Mouse (Mus musculus) spleen, adult 18-20 months (tissue): ENCODE results near the gene Bmpr1a.

Experiments used
- DNase-seq, 2 experiments: peaks; one replicate each; pipeline ENCODE4 v3.0.0; 2022; ENCODE audit warnings: mixed read lengths in 2 of 2

Gene Bmpr1a

DNA sequence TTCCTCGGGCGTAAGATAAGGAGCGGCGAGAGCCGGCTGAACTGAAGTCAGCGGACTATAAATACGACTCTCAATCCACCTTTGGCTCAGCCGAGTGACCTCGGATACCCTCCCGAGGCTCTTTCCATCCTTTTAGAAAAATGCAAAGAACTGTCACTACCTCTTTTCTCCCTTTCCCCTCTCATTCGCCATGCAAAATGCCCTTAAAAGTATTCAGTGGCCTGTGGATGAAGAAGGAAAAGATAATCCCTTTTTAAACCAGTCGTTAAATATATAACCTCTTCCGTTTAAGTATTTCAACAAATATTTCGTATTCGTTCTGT lies at the start of gene Bmpr1a:
Gene Bmpr1a (minus strand): TSS at position 17 of the 323 bp plus-strand sequence.
- no peak for DNase-seq

GRCm38 (mm10) chr14:34552226-34552625 lies 49.1 kb upstream of the Bmpr1a start:
- DNase-seq: no peak

GRCm38 (mm10) chr14:34549004-34549671 lies 46.0 kb upstream of the Bmpr1a start:
- peak; percentile 25 to 71 for DNase-seq

DNA sequence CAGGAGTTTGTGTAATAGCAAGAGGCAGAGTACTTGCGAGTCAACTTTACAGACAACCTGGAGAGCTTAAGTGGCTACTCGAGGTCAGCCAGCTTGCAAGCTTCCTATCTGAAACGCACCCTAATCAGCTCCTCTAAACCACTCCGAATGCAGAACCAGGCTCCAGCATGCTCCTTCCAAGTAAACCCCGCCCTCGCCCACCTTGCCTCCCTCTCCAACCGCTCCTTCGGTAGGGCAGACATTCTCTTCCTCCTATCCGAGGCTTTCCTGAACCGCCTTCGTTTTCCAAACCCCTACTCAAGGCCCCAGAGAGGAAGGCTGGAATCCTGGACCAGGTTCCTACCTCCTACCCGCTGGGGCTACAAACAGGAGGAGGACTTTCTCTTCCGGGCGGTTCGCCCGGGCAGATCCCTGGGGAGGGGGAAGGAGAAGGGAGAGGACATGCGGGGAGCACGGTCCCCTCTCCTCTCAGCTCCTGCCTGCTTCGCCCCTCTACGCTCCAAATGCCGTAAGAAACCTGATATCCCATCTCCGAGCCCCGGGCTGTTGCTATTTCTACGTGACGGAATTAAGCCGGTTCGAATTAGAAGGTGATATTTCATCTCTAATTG lies 45.4 kb upstream of the Bmpr1a start:
- peak in 1 of 2 experiments; percentile 8 for DNase-seq

- DNase-seq: no peak
Measured at GRCm38 (mm10) chr14:34544545-34544944, 41.4 kb upstream of the Bmpr1a start.

GRCm38 (mm10) chr14:34544001-34544400 lies 40.9 kb upstream of the Bmpr1a start:
- DNase-seq: no peak

DNA sequence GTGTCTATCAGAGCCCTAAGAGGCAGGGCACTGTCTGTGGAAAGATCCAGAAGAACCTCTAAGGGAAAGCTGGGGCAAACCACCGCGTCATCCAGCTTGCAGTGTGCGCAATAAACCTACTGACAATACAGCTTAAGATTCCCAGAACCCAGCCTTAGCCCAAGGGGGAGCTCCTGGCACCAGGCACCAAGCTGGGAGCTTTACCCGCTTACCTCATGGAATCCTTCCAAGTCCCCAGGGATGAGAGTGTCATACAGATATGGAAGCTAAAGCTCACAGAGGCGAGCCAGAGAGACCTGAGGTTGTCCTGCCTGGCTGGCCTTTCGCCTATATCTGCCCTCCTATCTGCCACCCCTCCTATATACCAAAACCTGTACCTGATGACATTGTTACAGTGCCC lies 40.5 kb upstream of the Bmpr1a start:
- no peak for DNase-seq

GRCm38 (mm10) chr14:34541896-34542295 lies 38.8 kb upstream of the Bmpr1a start:
- DNase-seq: no peak

- DNase-seq: peak in 1 of 2 experiments; percentile 18
Measured at GRCm38 (mm10) chr14:34540685-34541162, 37.6 kb upstream of the Bmpr1a start.

DNA sequence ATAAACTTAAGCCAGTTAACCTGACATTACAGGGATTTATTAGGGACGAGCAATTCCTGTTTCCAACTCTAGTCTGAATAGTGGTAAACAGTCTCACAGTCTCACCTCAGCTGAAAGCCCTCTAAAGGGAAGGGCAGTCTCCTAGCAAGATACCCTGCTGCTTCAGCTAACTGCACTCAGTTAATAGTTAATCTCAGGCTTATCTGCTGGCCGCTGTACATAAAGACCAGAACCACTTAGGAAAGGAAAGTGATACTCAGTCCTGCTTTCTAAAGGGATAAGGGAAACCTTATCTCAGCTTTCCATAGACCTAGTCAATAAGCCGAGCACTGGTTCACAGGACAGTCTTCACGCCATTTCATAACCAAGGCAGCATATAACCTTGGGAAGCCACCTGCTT lies 32.7 kb upstream of the Bmpr1a start:
- no peak for DNase-seq

DNA sequence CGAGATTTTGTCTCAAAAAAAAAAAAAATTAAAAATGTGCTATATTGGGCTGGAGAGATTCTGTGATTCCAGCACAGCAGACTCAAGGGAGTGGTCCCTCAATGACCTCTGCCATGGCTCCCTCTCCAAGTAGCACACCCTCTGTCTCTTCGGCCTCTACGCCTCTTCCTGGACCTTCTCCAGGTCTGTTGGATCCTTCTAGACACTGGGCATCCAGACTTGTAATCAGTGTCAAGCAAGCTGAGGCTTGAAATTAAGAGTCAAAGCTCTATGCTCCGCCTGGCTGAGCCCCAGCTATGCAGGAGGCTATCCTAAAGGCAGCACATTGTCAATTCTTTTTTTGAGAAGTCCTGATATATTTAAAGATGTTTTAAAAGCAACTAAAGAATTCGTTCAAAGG lies 30.4 kb upstream of the Bmpr1a start:
- no peak for DNase-seq

DNA sequence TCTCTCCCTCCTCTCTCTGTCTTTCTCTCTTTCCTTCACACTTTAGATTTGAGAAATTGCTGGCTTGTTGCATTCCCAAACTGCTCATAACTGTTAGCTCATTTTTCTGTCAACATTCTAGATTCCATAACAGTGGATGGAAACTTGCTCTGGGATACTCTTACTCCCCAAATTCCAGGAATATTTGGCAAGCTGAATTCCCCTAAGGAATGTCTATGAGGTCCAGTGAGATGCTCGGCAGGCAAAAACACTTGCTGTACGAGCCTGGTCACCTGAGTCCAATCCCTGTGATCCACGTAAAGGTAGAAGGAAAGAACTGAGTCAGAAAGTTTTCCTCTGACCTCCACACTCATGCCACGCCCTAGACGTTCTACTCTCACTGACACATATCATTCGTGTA lies 29.4 kb upstream of the Bmpr1a start:
- no peak for DNase-seq

DNA sequence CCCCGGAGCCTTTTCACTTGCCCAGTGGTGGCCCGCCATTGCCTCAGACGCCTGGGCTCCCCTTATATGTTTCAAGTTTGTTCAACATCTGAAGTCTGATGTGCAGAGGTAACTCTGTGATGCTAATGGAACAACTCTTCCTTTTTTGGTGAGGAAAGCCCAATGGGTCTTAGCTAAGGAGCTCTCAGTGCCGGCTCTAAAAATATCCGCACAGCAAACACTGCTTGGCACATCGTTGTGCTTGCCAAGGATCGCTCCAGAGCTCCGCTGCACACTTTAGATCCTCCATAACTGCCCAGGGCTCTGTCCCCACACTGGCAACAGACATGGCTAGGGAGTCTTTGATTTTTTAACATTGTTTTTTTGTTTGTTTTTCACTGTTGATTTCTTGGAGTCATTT lies 25.7 kb upstream of the Bmpr1a start:
- DNase-seq: no peak

DNA sequence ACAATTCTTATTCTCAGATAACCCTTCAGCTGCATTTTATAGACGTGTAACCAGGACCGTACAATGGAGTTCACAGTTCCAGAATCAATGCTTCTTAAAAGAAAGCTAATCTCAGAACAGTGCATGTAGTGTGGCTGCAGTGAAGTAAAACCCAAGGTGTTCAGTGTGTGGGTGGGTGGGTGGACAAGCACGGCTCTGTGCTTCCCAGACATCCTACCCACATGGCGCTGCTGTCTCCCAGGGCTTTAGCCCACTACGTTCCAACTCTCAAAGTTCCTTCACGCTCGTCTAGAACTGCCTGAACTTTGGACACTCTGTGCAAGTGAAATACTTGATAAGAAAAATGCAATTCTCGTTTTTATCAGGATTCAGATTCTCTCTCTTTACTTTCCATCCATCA lies 19.6 kb upstream of the Bmpr1a start, which contains the start of gene 9230112D13Rik:
Gene 9230112D13Rik (minus strand): TSS at position 101 of the 400 bp plus-strand sequence.
- DNase-seq: no peak

DNA sequence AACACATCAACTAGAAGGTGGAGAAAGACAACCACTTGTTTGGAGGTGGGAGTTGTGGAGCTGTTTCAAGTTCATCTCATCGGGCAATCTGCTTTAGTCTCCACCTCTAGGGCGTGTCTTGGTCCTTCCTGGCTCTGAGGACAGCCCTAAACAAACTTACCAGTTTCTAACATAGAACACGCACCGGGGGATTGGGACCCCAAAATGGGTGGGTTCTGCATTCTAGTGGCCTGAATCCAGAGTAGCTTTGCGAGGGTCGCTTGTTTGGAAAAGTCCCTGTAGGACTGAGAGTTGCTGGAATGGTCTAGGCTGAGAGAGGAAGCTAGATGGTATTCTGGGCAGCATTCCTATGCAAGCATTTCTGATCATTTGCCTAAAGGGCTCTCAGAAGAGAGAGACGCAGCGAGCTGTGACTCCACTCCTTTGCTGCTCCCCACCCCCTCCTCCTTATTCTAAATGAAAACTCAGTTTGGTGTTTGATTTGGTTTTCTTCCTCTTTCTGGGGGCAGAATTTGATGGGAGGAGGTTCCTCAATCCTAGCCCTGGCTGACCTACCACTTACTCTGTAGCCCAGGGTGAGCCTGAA lies 14.9 kb upstream of the Bmpr1a start:
- no peak for DNase-seq

DNA sequence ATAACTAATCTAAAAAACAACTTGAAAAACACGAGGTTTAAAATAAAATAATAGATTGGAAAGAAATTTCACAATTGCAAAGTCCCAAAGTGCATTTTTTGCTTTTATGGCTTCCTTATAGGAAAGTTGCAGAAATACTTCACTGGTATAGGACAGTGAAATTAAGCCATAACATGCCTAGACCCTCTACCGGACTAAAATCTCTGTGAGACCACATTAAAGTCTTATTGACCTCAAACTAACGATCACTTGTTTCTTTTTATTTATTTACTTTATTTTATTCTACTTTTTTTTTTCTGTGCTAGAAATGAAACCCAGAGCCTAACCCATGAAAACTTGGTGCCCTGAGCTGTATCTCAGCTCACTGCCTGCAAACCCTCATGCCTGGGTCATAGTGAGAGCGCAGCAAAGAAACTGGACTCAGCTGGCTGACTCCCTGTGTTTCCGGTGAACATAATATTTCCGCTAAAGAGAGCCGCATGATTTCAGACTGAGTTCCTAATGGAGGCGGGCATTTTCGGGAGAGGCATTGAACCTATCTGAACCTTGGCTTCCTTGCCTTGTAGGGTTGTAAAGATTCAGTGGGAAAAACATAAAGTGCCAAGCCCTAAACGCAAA lies 13.9 kb upstream of the Bmpr1a start:
- DNase-seq: no peak

DNA sequence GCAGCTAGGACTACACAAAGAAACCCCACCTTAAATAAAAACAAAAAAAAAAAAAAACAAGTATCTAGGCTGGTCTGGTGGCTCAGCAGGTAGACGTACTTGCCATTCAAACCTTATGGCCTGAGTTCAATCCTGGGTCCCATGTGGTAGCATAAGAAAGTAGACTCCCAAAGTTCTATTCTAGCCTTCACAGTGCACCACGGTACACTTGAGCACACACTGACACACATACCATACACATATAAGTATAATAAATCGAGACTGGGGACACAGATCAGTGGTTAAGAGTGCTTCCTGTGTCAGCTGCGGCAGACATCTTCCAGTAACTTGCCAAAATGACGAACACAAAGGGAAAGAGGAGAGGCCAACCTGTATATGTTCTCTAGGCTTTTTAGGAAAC lies 12.7 kb upstream of the Bmpr1a start:
- DNase-seq: no peak

GRCm38 (mm10) chr14:34514120-34514519 lies 11.0 kb upstream of the Bmpr1a start:
- DNase-seq: no peak

DNA sequence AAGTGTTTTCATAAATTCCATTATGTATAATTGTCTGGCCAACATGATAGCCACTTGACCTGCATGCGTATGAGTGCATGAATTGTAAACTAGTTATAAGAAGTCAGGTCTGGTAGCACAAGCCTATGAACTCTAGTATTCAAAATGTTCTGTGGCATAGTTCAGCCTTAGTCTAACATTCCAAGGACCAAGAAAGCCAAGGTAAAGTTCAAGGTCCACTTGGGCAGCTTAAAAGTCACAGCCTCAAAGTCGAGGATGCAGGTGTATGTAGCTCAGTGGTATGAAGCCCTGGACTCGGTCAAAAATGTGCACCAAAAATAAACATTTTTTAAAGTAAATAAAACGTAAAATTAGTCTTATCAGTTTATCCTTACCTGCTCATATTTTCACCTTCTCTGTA lies 9.5 kb upstream of the Bmpr1a start:
- DNase-seq: no peak

GRCm38 (mm10) chr14:34511901-34512300 lies 8.8 kb upstream of the Bmpr1a start:
- DNase-seq: no peak

- no peak for DNase-seq
Measured at GRCm38 (mm10) chr14:34508842-34509439, 5.8 kb upstream of the Bmpr1a start.

DNA sequence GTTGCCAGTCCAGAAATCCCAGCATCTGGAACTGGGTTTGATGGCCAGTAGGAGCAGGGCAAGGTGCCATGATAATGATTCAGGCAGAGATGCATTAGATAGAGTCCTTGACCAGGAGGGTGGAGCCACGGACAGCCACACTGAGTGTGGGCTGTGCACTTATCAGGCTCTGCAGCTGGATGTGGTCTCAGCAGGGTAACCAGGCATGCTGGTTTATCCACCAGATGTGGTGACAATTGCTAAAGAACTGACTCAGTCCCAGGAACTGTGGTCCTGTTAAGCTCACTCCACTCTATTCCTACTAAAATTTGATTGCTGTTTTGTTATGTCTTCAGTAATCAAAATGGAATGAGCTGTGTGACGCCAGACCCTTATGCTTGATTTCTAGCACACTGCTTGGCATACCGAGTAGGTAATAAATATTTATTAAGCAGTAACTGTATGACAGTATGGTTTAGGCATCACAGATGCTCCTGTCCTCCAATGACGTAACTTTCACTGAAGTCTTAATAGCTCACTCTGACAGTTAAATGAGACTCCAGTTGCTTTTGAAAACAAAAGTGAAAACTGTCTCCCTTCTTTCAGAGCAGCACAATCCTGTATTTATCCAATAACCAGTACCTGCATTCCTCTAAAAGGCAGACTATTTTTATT lies 5.2 kb upstream of the Bmpr1a start:
- no peak for DNase-seq

DNA sequence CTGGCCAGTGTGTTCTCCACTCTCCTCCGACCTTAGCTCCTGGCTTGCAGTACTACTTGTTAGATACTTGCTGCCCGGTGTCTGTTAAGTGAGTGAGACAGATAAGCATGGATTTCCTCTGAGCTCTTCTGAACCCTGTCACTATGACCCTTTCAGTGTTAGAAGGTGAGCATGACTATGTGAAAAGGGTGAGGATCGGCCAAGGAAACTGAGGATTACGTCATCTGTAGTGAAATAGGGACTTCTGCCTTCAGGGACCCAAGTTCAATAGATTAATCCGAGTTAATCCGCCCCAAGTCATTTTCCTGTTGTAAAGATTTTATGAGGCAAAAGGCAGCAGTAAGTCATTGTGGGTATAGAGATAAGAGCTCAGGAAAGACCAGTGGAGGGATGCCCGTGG lies 2.2 kb upstream of the Bmpr1a start:
- DNase-seq: no peak
